Mouse (Mus musculus): ENCODE measurements at regions not wholly inside any gene's neighbourhood (a gene's known extent, or its start where the extent isn't known, plus 50 kb on each side); places are given as distances from the start of the nearest gene placed in this dataset.

DNA sequence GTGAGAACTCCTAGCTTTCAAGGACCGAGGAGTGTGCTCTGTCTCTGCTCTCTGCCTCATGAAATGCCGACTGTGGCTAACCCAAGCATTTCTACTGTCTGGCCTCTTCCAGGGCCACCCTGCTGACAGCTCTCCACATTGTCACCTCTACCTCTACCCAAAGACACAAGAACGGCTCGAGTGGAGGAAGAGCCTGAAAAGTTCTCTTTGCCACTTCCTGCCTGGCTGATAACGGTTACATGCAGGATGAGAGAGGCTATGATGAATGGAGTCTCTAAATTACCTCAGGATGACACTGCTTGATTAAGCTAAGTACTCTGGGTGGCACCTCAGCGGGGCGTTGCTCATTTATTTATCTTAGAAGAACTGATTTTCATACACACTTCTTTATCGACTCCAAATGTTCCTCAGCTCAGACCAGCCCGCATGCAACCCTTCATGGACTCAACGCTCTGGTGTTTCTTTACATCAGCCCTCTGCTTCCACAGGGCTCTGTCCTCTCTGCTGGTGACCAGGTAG is 230.0 kb upstream of the Sdk2 start:
- H3K27me3 ChIP-seq (ENCODE audit: control insufficient read depth, insufficient read depth, low read depth, low read length) = no peaks in the 10 kb centered on the region
- 24% methylated on average over 10 of the region's 10 CpGs for WGBS (ENCODE audit: insufficient replicate concordance)
- no peak overlapping the region for H3K4me2 ChIP-seq (ENCODE audit: low read depth, low read length)
- ATAC-seq (ENCODE audit: low read depth) = peak; percentile 50; the same call in 1 of the 2 replicates
- peaks cover 2% of the 10 kb centered on the region; the same call in 1 of the 2 replicates for H3K4me1 ChIP-seq (ENCODE audit: control insufficient read depth, low read depth, low read length)
- no peaks in the 10 kb centered on the region for H3K9me3 ChIP-seq (replicated peaks; ENCODE audit: control insufficient read depth, low read length)
- no peak overlapping the region for H3K4me3 ChIP-seq (ENCODE audit: low read depth, low read length)
- H3K27ac ChIP-seq (ENCODE audit: low read length) = no peak overlapping the region
- H3K9ac ChIP-seq (ENCODE audit: low read depth, low read length) = no peak overlapping the region
- H3K36me3 ChIP-seq (ENCODE audit: control insufficient read depth, insufficient read depth) = no peaks in the 10 kb centered on the region

GRCm38 (mm10) chr11:114294511-114295250 is 227.8 kb upstream of the Sdk2 start:
- Histone ChIP-seq H3K9ac (ENCODE audit: low read depth, low read length) (no peak overlapping the region), H3K36me3 (ENCODE audit: control insufficient read depth, insufficient read depth) (no peaks in the 10 kb centered on the region), H3K27me3 (ENCODE audit: control insufficient read depth, insufficient read depth, low read depth, low read length) (no peaks in the 10 kb centered on the region), H3K4me1 (ENCODE audit: control insufficient read depth, low read depth, low read length) (peaks cover 2% of the 10 kb centered on the region; the same call in 1 of the 2 replicates), H3K9me3 (replicated peaks; ENCODE audit: control insufficient read depth, low read length) (no peaks in the 10 kb centered on the region), H3K27ac (ENCODE audit: low read length) (no peak overlapping the region), H3K4me2 (ENCODE audit: low read depth, low read length) (no peak overlapping the region), H3K4me3 (ENCODE audit: low read depth, low read length) (no peak overlapping the region)
- 39% methylated on average over 5 of the region's 5 CpGs for WGBS (ENCODE audit: insufficient replicate concordance)
- ATAC-seq (ENCODE audit: low read depth) = no peak

GRCm38 (mm10) chr11:114291258-114291657 is 224.4 kb upstream of the Sdk2 start:
- WGBS (ENCODE audit: insufficient replicate concordance) = 74% methylated on average over 5 of the region's 5 CpGs
- no peak overlapping the region for H3K4me2 ChIP-seq (ENCODE audit: low read depth, low read length)
- no peak overlapping the region for H3K9ac ChIP-seq (ENCODE audit: low read depth, low read length)
- H3K9me3 ChIP-seq (replicated peaks; ENCODE audit: control insufficient read depth, low read length) = no peaks in the 10 kb centered on the region
- ATAC-seq (ENCODE audit: low read depth) = no peak
- no peaks in the 10 kb centered on the region for H3K4me1 ChIP-seq (ENCODE audit: control insufficient read depth, low read depth, low read length)
- no peak overlapping the region for H3K4me3 ChIP-seq (ENCODE audit: low read depth, low read length)
- no peaks in the 10 kb centered on the region for H3K36me3 ChIP-seq (ENCODE audit: control insufficient read depth, insufficient read depth)
- no peak overlapping the region for H3K27ac ChIP-seq (ENCODE audit: low read length)
- H3K27me3 ChIP-seq (ENCODE audit: control insufficient read depth, insufficient read depth, low read depth, low read length) = no peaks in the 10 kb centered on the region

- WGBS (ENCODE audit: insufficient replicate concordance) = 55% methylated on average over 1 of the region's 1 CpGs
- no peak overlapping the region for H3K27ac ChIP-seq (ENCODE audit: low read length)
- no peaks in the 10 kb centered on the region for H3K36me3 ChIP-seq (ENCODE audit: control insufficient read depth, insufficient read depth)
- no peaks in the 10 kb centered on the region for H3K27me3 ChIP-seq (ENCODE audit: control insufficient read depth, insufficient read depth, low read depth, low read length)
- no peak overlapping the region for H3K4me2 ChIP-seq (ENCODE audit: low read depth, low read length)
- no peaks in the 10 kb centered on the region for H3K9me3 ChIP-seq (replicated peaks; ENCODE audit: control insufficient read depth, low read length)
- no peaks in the 10 kb centered on the region for H3K4me1 ChIP-seq (ENCODE audit: control insufficient read depth, low read depth, low read length)
- no peak overlapping the region for H3K4me3 ChIP-seq (ENCODE audit: low read depth, low read length)
- no peak overlapping the region for H3K9ac ChIP-seq (ENCODE audit: low read depth, low read length)
- ATAC-seq (ENCODE audit: low read depth) = no peak
These were observed 223.1 kb upstream of the Sdk2 start for GRCm38 (mm10) chr11:114289946-114290345.

DNA sequence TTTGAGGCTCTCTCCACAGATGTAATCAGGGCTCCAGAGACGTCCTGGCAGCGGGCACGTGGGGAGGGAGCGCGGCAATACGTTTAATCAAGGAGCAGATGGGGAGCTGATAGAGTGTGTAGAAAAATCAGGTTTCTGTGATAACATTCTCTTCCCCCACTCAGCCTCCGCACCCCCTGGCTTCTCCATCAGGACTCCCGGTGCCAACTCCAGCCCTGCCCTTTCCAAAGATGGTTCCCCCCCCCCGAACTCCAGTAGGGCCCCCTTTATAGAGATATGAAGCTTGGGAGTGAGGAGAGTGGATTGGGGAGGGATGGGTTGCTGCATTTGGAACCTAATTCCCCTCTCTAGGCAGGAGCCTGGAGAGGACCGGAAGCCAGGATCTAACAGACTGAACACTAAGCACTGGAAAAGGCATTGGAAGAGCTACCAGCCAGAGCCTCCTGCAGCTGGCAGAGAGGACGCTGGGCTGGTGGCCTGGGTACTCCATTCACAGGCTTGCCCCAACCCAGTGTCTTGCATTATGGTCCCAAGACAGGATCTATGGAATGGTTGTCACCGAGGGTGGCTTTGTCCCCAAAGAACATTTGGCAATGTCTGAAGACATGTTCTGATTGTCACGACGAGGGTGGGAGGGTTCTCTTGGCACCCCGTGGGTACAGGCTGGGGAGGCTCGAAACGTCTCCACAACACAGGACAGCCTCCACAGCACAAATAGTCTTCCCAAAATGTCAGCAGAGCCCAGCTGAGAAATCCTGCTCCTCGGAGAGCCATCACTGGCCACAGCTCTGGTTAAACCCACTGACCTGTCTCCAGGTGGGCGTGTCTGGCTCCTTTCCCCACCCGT is 218.2 kb upstream of the Sdk2 start:
- Histone ChIP-seq H3K4me3 (ENCODE audit: low read depth, low read length) (no peak overlapping the region), H3K9ac (ENCODE audit: low read depth, low read length) (no peak overlapping the region), H3K9me3 (replicated peaks; ENCODE audit: control insufficient read depth, low read length) (no peaks in the 10 kb centered on the region), H3K27me3 (ENCODE audit: control insufficient read depth, insufficient read depth, low read depth, low read length) (no peaks in the 10 kb centered on the region), H3K4me2 (ENCODE audit: low read depth, low read length) (no peak overlapping the region), H3K36me3 (ENCODE audit: control insufficient read depth, insufficient read depth) (no peaks in the 10 kb centered on the region), H3K27ac (ENCODE audit: low read length) (no peak overlapping the region), H3K4me1 (ENCODE audit: control insufficient read depth, low read depth, low read length) (no peaks in the 10 kb centered on the region)
- WGBS (ENCODE audit: insufficient replicate concordance) = 55% methylated on average over 20 of the region's 20 CpGs
- ATAC-seq (ENCODE audit: low read depth) = no peak

DNA sequence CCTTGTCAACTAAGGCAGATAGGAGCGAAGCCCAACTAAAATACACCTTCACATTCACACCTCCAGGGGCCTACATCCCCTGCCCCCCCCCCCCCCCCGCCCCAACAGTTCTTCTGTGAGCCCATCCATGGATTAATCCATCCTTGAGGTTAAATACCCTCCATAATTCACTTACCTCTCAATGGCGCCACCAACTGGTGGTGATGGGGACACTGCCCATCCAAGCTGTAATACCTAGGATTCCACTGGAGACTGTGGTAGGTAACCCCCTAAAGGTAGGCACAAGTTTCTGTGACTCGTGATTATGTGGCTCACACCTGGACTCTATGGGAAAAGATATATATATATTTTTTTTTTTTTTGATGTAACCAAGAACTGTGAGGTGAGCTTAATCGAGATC is 216.4 kb upstream of the Sdk2 start:
- Histone ChIP-seq H3K9ac (ENCODE audit: low read depth, low read length) (no peak overlapping the region), H3K9me3 (replicated peaks; ENCODE audit: control insufficient read depth, low read length) (no peaks in the 10 kb centered on the region), H3K4me2 (ENCODE audit: low read depth, low read length) (no peak overlapping the region), H3K27me3 (ENCODE audit: control insufficient read depth, insufficient read depth, low read depth, low read length) (no peaks in the 10 kb centered on the region), H3K36me3 (ENCODE audit: control insufficient read depth, insufficient read depth) (no peaks in the 10 kb centered on the region), H3K4me1 (ENCODE audit: control insufficient read depth, low read depth, low read length) (no peaks in the 10 kb centered on the region), H3K27ac (ENCODE audit: low read length) (no peak overlapping the region), H3K4me3 (ENCODE audit: low read depth, low read length) (no peak overlapping the region)
- 27% methylated on average over 5 of the region's 5 CpGs for whole genome bisulfite sequencing (ENCODE audit: insufficient replicate concordance)
- ATAC-seq (ENCODE audit: low read depth) = no peak

- H3K4me2 ChIP-seq (ENCODE audit: low read depth, low read length) = no peak overlapping the region
- H3K27ac ChIP-seq (ENCODE audit: low read length) = no peak overlapping the region
- no peaks in the 10 kb centered on the region for H3K27me3 ChIP-seq (ENCODE audit: control insufficient read depth, insufficient read depth, low read depth, low read length)
- no peak for ATAC-seq (ENCODE audit: low read depth)
- H3K4me3 ChIP-seq (ENCODE audit: low read depth, low read length) = no peak overlapping the region
- H3K4me1 ChIP-seq (ENCODE audit: control insufficient read depth, low read depth, low read length) = no peaks in the 10 kb centered on the region
- H3K36me3 ChIP-seq (ENCODE audit: control insufficient read depth, insufficient read depth) = no peaks in the 10 kb centered on the region
- no peak overlapping the region for H3K9ac ChIP-seq (ENCODE audit: low read depth, low read length)
- no peaks in the 10 kb centered on the region for H3K9me3 ChIP-seq (replicated peaks; ENCODE audit: control insufficient read depth, low read length)
- 56% methylated on average over 5 of the region's 5 CpGs for WGBS (ENCODE audit: insufficient replicate concordance)
These were observed 215.7 kb upstream of the Sdk2 start for GRCm38 (mm10) chr11:114282566-114282965.

GRCm38 (mm10) chr11:114281846-114282245 is 215.0 kb upstream of the Sdk2 start:
- Histone ChIP-seq H3K36me3 (ENCODE audit: control insufficient read depth, insufficient read depth) (no peaks in the 10 kb centered on the region), H3K9me3 (replicated peaks; ENCODE audit: control insufficient read depth, low read length) (no peaks in the 10 kb centered on the region), H3K4me1 (ENCODE audit: control insufficient read depth, low read depth, low read length) (no peaks in the 10 kb centered on the region), H3K27me3 (ENCODE audit: control insufficient read depth, insufficient read depth, low read depth, low read length) (no peaks in the 10 kb centered on the region), H3K9ac (ENCODE audit: low read depth, low read length) (no peak overlapping the region), H3K4me3 (ENCODE audit: low read depth, low read length) (no peak overlapping the region), H3K27ac (ENCODE audit: low read length) (no peak overlapping the region), H3K4me2 (ENCODE audit: low read depth, low read length) (no peak overlapping the region)
- ATAC-seq (ENCODE audit: low read depth) = no peak
- WGBS (ENCODE audit: insufficient replicate concordance) = 62% methylated on average over 9 of the region's 9 CpGs

Measured in liver, embryonic 16.5 days (tissue).